Mouse (Mus musculus) stomach, embryonic 16.5 days (tissue): ENCODE results near the gene Cyth4. TPM values are rescaled to one million over a fixed set of nuclear protein-coding genes. Genes with fewer than 3 reads are reported as not detected.

ENCODE experiments used
- ATAC-seq: fragments of 200-750 bp; cut with Nextera tagmentation; 2 replicates; pipeline ENCODE4 v1.8.0; 2017; ENCODE audit warnings: moderate number of reproducible peaks, moderate TSS enrichment; ENCODE audit not compliant: insufficient read depth, low FRiP score
- H3K27ac ChIP-seq: fragments of 300-500 bp; sonication (generic); 2 replicates; pipeline ENCODE4 v1.5.1; 2014; ENCODE audit warnings: low read length
- H3K27me3 ChIP-seq: fragments of 300-500 bp; sonication (generic); 2 replicates; pipeline ENCODE4 v1.6.1; 2014; ENCODE audit warnings: low read length, control low read depth, mixed read lengths; ENCODE audit not compliant: control insufficient read depth, insufficient read depth
- H3K36me3 ChIP-seq: fragments of 300-500 bp; sonication (generic); 2 replicates; pipeline ENCODE4 v1.6.1; 2014; ENCODE audit warnings: low read length; ENCODE audit not compliant: control insufficient read depth, insufficient read depth
- H3K4me1 ChIP-seq: fragments of 300-500 bp; sonication (generic); 2 replicates; pipeline ENCODE4 v1.6.1; 2014; ENCODE audit warnings: low read length, control low read depth, mixed read lengths; ENCODE audit not compliant: control insufficient read depth, insufficient read depth
- H3K4me2 ChIP-seq: fragments of 300-500 bp; sonication (generic); 2 replicates; pipeline ENCODE4 v1.6.1; 2014; ENCODE audit warnings: low read depth, low read length, mixed read lengths
- H3K4me3 ChIP-seq: fragments of 300-500 bp; sonication (generic); replicated peaks from 2 replicates; pipeline ENCODE4 v1.5.1; 2014; ENCODE audit warnings: mild to moderate bottlenecking, low read length
- H3K9ac ChIP-seq: fragments of 300-500 bp; sonication (generic); 2 replicates; pipeline ENCODE4 v1.6.1; 2014; ENCODE audit warnings: low read length
- H3K9me3 ChIP-seq: fragments of 300-500 bp; sonication (generic); replicated peaks from 2 replicates; pipeline ENCODE4 v1.6.1; 2016; ENCODE audit warnings: low read length, control low read depth; ENCODE audit not compliant: control insufficient read depth
- WGBS: fragments of 180-500 bp; shearing (Covaris S2); extraction: QIAGEN DNeasy Blood & Tissue Kit; methylation state at CpG from one replicate; pipeline ENCODE4 v1.1.7; 2014; 5-methylcytosine and 5-hydroxymethylcytosine counted together
- polyA plus RNA-seq: library from polyadenylated mRNA; unstranded; fragments of >200 nt; fragmentation: Nextera tagmentation; extraction: Ambion mirVana; gene quantifications from 2 replicates; pipeline ENCODE4 v1.2.1, GENCODE M21; 2015

Cyth4 gene
- polyA plus RNA-seq, 1 experiment from 2014 or later, result 12.9 TPM

GRCm38 (mm10) chr15:78590785-78591184, 6.1 kb upstream of the Cyth4 start:
- WGBS, result 76% methylated on average over 6 of the region's 6 CpGs
- no peak for ATAC-seq

GRCm38 (mm10) chr15:78591680-78592451, 5.0 kb upstream of the Cyth4 start:
- Histone ChIP-seq H3K4me2 (no peak overlapping the region), H3K27ac (no peak overlapping the region), H3K27me3 (no peaks in the 10 kb centered on the region), H3K9me3 (no peaks in the 10 kb centered on the region), H3K9ac (no peak overlapping the region), H3K4me3 (no peak overlapping the region), H3K36me3 (no peaks in the 10 kb centered on the region), H3K4me1 (0 out of 2 replicates have a peak, but pooled peaks cover 3% of the 10 kb centered on the region)
- WGBS, result 59% methylated on average over 15 of the region's 15 CpGs
- ATAC-seq, result no peak

More at GRCm38 (mm10) chr15:78590785-78591184, 6.1 kb upstream of the Cyth4 start:
- Histone ChIP-seq H3K27ac (no peak overlapping the region), H3K4me1 (0 out of 2 replicates have a peak, but pooled peaks cover 3% of the 10 kb centered on the region), H3K27me3 (no peaks in the 10 kb centered on the region), H3K9me3 (no peaks in the 10 kb centered on the region), H3K36me3 (no peaks in the 10 kb centered on the region), H3K4me3 (no peak overlapping the region), H3K4me2 (no peak overlapping the region), H3K9ac (no peak overlapping the region)

GRCm38 (mm10) chr15:78592452-78592968, 4.3 kb upstream of the Cyth4 start:
- Histone ChIP-seq H3K4me3 (no peak overlapping the region), H3K9ac (no peak overlapping the region), H3K27ac (no peak overlapping the region), H3K4me2 (no peak overlapping the region), H3K27me3 (no peaks in the 10 kb centered on the region), H3K9me3 (no peaks in the 10 kb centered on the region), H3K4me1 (0 out of 2 replicates have a peak, but pooled peaks cover 3% of the 10 kb centered on the region), H3K36me3 (no peaks in the 10 kb centered on the region)
- WGBS, result 79% methylated on average over 14 of the region's 14 CpGs
- ATAC-seq, result no peak

GRCm38 (mm10) chr15:78593896-78594425, 2.9 kb upstream of the Cyth4 start:
- no peak overlapping the region for H3K4me3 ChIP-seq
- no peak overlapping the region for H3K9ac ChIP-seq
- H3K4me1 ChIP-seq, result no peaks in the 10 kb centered on the region
- 83% methylated on average over 7 of the region's 7 CpGs for WGBS
- ATAC-seq, result no peak
- no peak overlapping the region for H3K4me2 ChIP-seq
- H3K27ac ChIP-seq, result no peak overlapping the region
- H3K9me3 ChIP-seq, result no peaks in the 10 kb centered on the region
- H3K36me3 ChIP-seq, result no peaks in the 10 kb centered on the region
- H3K27me3 ChIP-seq, result no peaks in the 10 kb centered on the region

- H3K4me2 ChIP-seq, result no peak overlapping the region
- no peaks in the 10 kb centered on the region for H3K36me3 ChIP-seq
- H3K4me3 ChIP-seq, result no peak overlapping the region
- no peak overlapping the region for H3K9ac ChIP-seq
- ATAC-seq, result no peak
- H3K9me3 ChIP-seq, result no peaks in the 10 kb centered on the region
- no peaks in the 10 kb centered on the region for H3K27me3 ChIP-seq
- WGBS, result 71% methylated on average over 2 of the region's 2 CpGs
- no peaks in the 10 kb centered on the region for H3K4me1 ChIP-seq
- H3K27ac ChIP-seq, result no peak overlapping the region
Observed at GRCm38 (mm10) chr15:78594831-78595230, 2.0 kb upstream of the Cyth4 start.

GRCm38 (mm10) chr15:78595468-78595867, 1.4 kb upstream of the Cyth4 start:
- no peaks in the 10 kb centered on the region for H3K4me1 ChIP-seq
- H3K36me3 ChIP-seq, result no peaks in the 10 kb centered on the region
- 64% methylated on average over 5 of the region's 5 CpGs for WGBS
- H3K9me3 ChIP-seq, result no peaks in the 10 kb centered on the region
- no peak for ATAC-seq
- H3K27ac ChIP-seq, result no peak overlapping the region
- H3K27me3 ChIP-seq, result no peaks in the 10 kb centered on the region
- no peak overlapping the region for H3K9ac ChIP-seq
- H3K4me2 ChIP-seq, result no peak overlapping the region
- no peak overlapping the region for H3K4me3 ChIP-seq

GRCm38 (mm10) chr15:78596504-78596903, 343 bp upstream of the Cyth4 start:
- no peaks in the 10 kb centered on the region for H3K4me1 ChIP-seq
- H3K27me3 ChIP-seq, result no peaks in the 10 kb centered on the region
- ATAC-seq, result no peak
- H3K36me3 ChIP-seq, result no peaks in the 10 kb centered on the region
- H3K4me2 ChIP-seq, result no peak overlapping the region
- no peak overlapping the region for H3K9ac ChIP-seq
- no peak overlapping the region for H3K27ac ChIP-seq
- H3K4me3 ChIP-seq, result no peak overlapping the region
- 87% methylated on average over 6 of the region's 6 CpGs for WGBS
- H3K9me3 ChIP-seq, result no peaks in the 10 kb centered on the region

- no peak overlapping the region for H3K9ac ChIP-seq
- H3K36me3 ChIP-seq, result no peaks in the 10 kb centered on the region
- H3K4me1 ChIP-seq, result no peaks in the 10 kb centered on the region
- no peak overlapping the region for H3K4me3 ChIP-seq
- no peak overlapping the region for H3K4me2 ChIP-seq
- peak; percentile 37; the same call in 1 of the 2 replicates for ATAC-seq
- no peaks in the 10 kb centered on the region for H3K27me3 ChIP-seq
- WGBS, result 52% methylated on average over 4 of the region's 4 CpGs
- H3K9me3 ChIP-seq, result no peaks in the 10 kb centered on the region
- H3K27ac ChIP-seq, result no peak overlapping the region
Observed at GRCm38 (mm10) chr15:78597729-78598128, 882 bp downstream of the Cyth4 start.

- Histone ChIP-seq H3K4me3 (no peak overlapping the region), H3K27ac (no peak overlapping the region), H3K4me2 (no peak overlapping the region), H3K4me1 (no peaks in the 10 kb centered on the region), H3K9ac (no peak overlapping the region), H3K36me3 (no peaks in the 10 kb centered on the region), H3K27me3 (no peaks in the 10 kb centered on the region), H3K9me3 (no peaks in the 10 kb centered on the region)
- no peak for ATAC-seq
- WGBS, result 79% methylated on average over 6 of the region's 6 CpGs
Observed at GRCm38 (mm10) chr15:78599124-78599523, 2.3 kb downstream of the Cyth4 start.
